Mouse (Mus musculus) lung, embryonic 14.5 days (tissue): ENCODE measurements around the gene Tln2. TPM values are rescaled to one million over a fixed set of nuclear protein-coding genes. Genes with fewer than 3 reads are reported as not detected.

Experiments used
- ATAC-seq: fragments of 200-750 bp; cut with Nextera tagmentation; 2 replicates; pipeline ENCODE4 v1.8.0; 2017; ENCODE audit warnings: mild to moderate bottlenecking, moderate TSS enrichment, moderate library complexity; ENCODE audit not compliant: insufficient read depth
- DNase-seq: peaks from one replicate; pipeline ENCODE4 v3.0.0-alpha.2; 2015
- H3K27ac ChIP-seq: fragments of 300-500 bp; sonication (generic); 2 replicates; pipeline ENCODE4 v1.5.1; 2014; ENCODE audit warnings: low read depth, mild to moderate bottlenecking, moderate library complexity
- H3K27me3 ChIP-seq: fragments of 300-500 bp; sonication (generic); 2 replicates; pipeline ENCODE4 v1.6.1; 2014; ENCODE audit warnings: low read length, control low read depth; ENCODE audit not compliant: insufficient read depth
- H3K36me3 ChIP-seq: fragments of 300-500 bp; sonication (generic); 2 replicates; pipeline ENCODE4 v1.6.1; 2014; ENCODE audit warnings: control low read depth; ENCODE audit not compliant: insufficient read depth
- H3K4me1 ChIP-seq: fragments of 300-500 bp; sonication (generic); 2 replicates; pipeline ENCODE4 v1.6.1; 2014; ENCODE audit warnings: antibody characterized with exemption, control low read depth; ENCODE audit not compliant: insufficient read depth
- H3K4me2 ChIP-seq: fragments of 300-500 bp; sonication (generic); 2 replicates; pipeline ENCODE4 v1.6.1; 2014; ENCODE audit warnings: mild to moderate bottlenecking
- H3K4me3 ChIP-seq: fragments of 300-500 bp; sonication (generic); 2 replicates; pipeline ENCODE4 v1.5.1; 2014; ENCODE audit warnings: low read depth, low read length
- H3K9ac ChIP-seq: fragments of 300-500 bp; sonication (generic); 2 replicates; pipeline ENCODE4 v1.6.1; 2014
- H3K9me3 ChIP-seq: fragments of 300-500 bp; sonication (generic); 2 replicates; pipeline ENCODE4 v1.6.1; 2016; ENCODE audit warnings: low read depth, low read length, control low read depth
- CTCF ChIP-seq: IDR thresholded peaks from 2 replicates; pipeline ENCODE4 v1.5.1; 2016; ENCODE audit warnings: antibody characterized with exemption, low read depth
- WGBS: fragments of 180-500 bp; shearing (Covaris S2); extraction: QIAGEN DNeasy Blood & Tissue Kit; methylation state at CpG from one replicate; pipeline ENCODE4 v1.1.7; 2014; 5-methylcytosine and 5-hydroxymethylcytosine counted together
- polyA plus RNA-seq: library from polyadenylated mRNA; unstranded; fragments of >200 nt; fragmentation: Nextera tagmentation; extraction: Ambion mirVana; gene quantifications from 2 replicates; pipeline ENCODE4 v1.2.1, GENCODE M21; 2014

Tln2 gene
- polyA plus RNA-seq, 1 experiment from 2014 or later: 19.1 TPM

DNA sequence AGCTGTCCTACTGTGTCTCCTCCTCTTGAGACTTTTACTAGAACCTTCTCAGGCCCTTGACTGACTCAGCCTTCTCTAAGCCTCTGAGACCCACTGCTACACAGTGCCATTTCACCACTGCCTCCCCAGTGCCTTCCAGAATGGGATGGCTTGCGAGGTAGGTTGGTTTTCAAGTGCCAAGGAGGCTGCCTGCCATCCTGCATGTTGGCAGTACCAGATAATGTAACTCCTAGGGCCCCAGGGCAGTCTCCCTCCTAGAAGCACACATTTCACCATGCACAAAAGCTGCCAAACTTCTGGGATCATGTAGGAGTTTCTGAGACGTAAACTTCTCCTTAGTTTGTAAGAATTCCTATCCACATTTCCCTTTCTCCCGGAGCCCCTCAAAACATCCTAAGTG is 231.1 kb downstream of the Tln2 start:
- no peak for DNase-seq
- H3K27ac ChIP-seq: no peak overlapping the region
- H3K36me3 ChIP-seq: no peaks in the 10 kb centered on the region
- H3K4me1 ChIP-seq: no peaks in the 10 kb centered on the region
- no peak overlapping the region for H3K4me2 ChIP-seq
- TF ChIP-seq CTCF: no peak
- ATAC-seq: no peak
- no peaks in the 10 kb centered on the region for H3K9me3 ChIP-seq
- H3K9ac ChIP-seq: no peak overlapping the region
- WGBS: 81% methylated on average over 3 of the region's 3 CpGs
- H3K27me3 ChIP-seq: no peaks in the 10 kb centered on the region
- H3K4me3 ChIP-seq: no peak overlapping the region

DNA sequence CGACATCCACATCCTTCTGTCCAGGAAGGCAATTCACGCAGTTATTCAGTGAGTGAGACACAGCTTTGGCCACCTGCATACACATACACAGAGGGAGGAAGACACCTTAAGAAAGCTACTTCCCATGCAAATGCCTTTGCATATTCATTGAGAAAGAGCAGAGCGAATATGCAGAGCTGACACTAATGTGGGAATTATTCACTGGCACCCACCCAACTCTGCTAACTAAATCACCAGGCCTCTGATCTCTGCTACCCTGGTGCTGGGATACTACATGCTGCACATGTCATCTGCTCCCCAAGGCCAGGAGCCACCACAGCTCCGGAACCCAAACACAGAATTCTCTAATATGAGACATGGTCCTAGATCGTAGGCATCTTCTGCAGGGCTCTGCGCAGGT is 237.6 kb downstream of the Tln2 start:
- no peaks in the 10 kb centered on the region for H3K36me3 ChIP-seq
- H3K4me3 ChIP-seq: no peak overlapping the region
- ATAC-seq: no peak
- H3K27ac ChIP-seq: no peak overlapping the region
- DNase-seq: peak; percentile 59
- no peak overlapping the region for H3K4me2 ChIP-seq
- WGBS: 84% methylated on average over 6 of the region's 6 CpGs
- no peaks in the 10 kb centered on the region for H3K4me1 ChIP-seq
- H3K9me3 ChIP-seq: no peaks in the 10 kb centered on the region
- no peak for TF ChIP-seq CTCF
- H3K27me3 ChIP-seq: no peaks in the 10 kb centered on the region
- H3K9ac ChIP-seq: no peak overlapping the region

DNA sequence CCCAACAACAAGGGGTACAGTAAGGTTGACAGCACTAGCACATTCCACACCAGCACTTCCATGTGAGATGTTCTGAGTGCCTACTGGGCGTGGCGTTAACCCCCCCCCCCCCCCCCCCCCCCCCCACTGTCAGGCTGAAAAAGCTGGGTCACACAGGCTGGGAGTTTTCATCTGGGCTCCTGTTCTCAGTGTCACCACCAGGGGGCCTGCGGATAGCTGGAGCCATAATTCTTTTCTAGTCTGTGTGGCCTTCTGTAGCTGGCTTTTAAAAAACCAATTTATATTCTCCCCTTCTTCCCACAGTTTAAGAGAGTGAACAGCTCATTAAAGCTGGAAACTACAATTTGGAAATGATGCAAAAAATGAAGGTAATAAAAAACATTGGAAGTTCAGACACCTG is 244.1 kb downstream of the Tln2 start:
- no peak for ATAC-seq
- Histone ChIP-seq H3K27ac (no peak overlapping the region), H3K27me3 (no peaks in the 10 kb centered on the region), H3K4me2 (no peak overlapping the region), H3K4me1 (no peaks in the 10 kb centered on the region), H3K9me3 (no peaks in the 10 kb centered on the region), H3K9ac (no peak overlapping the region), H3K4me3 (no peak overlapping the region), H3K36me3 (no peaks in the 10 kb centered on the region)
- DNase-seq: peak; percentile 73
- TF ChIP-seq CTCF: peak; percentile 74
- 4% methylated on average over 3 of the region's 3 CpGs for WGBS

DNA sequence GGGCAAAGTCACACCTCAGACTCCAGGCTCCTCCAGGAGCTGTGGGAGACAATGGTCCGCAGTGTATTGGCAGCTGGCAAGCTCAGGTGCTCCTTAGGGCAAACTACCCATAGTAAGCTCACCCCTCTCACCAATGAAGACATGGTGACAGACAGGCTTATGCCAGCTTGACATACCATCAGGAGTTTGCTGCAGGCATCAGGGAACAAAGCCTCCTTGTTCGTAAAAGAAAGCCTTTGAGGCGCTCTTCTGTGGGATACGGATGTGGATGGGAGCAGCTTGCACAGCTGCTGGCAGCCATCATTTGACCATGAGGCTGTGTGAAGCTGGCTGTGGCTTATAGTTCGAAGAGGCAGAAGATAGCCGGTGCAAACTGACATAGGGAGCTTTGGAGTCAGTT is 254.5 kb downstream of the Tln2 start:
- no peak for TF ChIP-seq CTCF
- Histone ChIP-seq H3K4me1 (no peaks in the 10 kb centered on the region), H3K4me3 (no peak overlapping the region), H3K9ac (no peak overlapping the region), H3K27me3 (no peaks in the 10 kb centered on the region), H3K36me3 (no peaks in the 10 kb centered on the region), H3K4me2 (no peak overlapping the region), H3K9me3 (no peaks in the 10 kb centered on the region), H3K27ac (no peak overlapping the region)
- DNase-seq: no peak
- WGBS: 86% methylated on average over 6 of the region's 6 CpGs
- ATAC-seq: no peak

DNA sequence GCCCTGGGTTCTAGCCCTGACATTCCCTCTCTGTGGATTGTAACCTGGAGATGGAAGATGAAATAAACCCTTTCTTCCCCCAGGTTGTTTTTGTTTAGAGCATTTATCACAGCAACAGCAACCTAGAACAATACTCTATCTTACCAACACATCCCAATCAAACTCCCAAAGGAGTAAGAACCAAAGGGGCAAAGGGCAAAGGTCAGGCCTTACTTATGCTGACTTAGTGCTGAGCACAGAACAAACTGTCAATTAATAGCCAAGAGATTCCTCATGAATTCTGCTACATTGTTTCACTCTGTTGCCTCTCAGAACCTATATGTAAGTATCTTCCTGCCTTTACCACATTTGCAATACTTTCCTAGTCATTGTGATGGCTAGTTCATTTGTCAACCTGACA is 255.5 kb downstream of the Tln2 start:
- Histone ChIP-seq H3K9me3 (no peaks in the 10 kb centered on the region), H3K9ac (no peak overlapping the region), H3K4me2 (no peak overlapping the region), H3K36me3 (no peaks in the 10 kb centered on the region), H3K27ac (no peak overlapping the region), H3K4me3 (no peak overlapping the region), H3K27me3 (no peaks in the 10 kb centered on the region), H3K4me1 (no peaks in the 10 kb centered on the region)
- DNase-seq (no peak), ATAC-seq (no peak)
- TF ChIP-seq CTCF: no peak

DNA sequence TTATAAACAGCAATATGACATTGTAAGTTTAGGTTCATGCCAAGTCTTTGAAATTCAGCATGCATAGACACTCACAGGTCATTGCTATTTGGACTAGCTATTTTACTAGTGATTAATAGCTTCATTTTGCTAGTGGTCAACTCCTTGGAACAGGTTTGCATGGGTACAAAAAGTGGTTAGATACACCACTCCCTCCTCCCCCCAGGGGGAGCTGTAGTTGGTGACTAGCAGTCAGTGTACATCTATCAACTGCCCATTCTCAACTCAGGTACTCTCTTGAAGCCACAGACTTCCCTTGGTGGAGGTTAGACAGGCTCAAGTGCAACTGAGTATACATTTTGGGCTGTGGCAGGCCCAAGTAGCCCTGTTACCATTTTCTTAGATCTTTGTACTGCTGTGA is 256.5 kb downstream of the Tln2 start:
- Histone ChIP-seq H3K4me3 (no peak overlapping the region), H3K4me2 (no peak overlapping the region), H3K27ac (no peak overlapping the region), H3K9ac (no peak overlapping the region), H3K4me1 (no peaks in the 10 kb centered on the region), H3K27me3 (no peaks in the 10 kb centered on the region), H3K9me3 (no peaks in the 10 kb centered on the region), H3K36me3 (no peaks in the 10 kb centered on the region)
- 0 out of 2 replicates have a peak, but pooled peaks have one; percentile 15 for TF ChIP-seq CTCF
- DNase-seq (no peak), ATAC-seq (no peak)

DNA sequence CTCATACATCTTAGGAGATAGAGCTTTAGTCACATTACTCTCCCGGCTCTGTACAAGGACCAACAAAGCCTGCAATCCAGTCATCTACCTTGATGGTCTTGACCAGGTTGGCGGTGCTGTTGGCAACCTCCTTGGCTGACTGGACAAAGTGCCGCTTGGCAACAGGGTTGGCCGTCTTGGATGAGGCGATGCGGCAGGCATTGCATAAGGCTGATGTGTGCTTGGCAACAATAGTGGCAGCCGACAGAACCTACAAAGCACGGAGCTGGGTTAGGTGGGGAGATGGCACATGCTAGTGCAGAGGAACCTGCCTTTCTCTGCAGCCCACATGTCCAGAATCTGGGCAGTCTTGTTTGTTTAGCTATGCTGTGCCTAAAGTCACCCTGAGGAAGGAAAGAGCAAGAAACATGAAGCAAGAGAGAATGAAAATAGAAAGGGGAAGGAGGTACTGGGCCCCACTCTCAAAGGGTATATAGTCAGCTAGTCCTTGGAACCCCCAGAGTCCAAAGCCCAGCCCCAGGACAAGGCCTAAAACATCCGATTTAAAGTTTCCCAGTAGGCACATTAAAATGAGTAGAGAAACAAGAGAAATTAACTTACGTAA is 257.0 kb downstream of the Tln2 start:
- H3K9me3 ChIP-seq: no peaks in the 10 kb centered on the region
- H3K27ac ChIP-seq: no peak overlapping the region
- 89% methylated on average over 10 of the region's 10 CpGs for WGBS
- ATAC-seq (no peak), DNase-seq (no peak)
- no peak overlapping the region for H3K4me2 ChIP-seq
- H3K4me1 ChIP-seq: no peaks in the 10 kb centered on the region
- no peak for TF ChIP-seq CTCF
- no peaks in the 10 kb centered on the region for H3K27me3 ChIP-seq
- no peak overlapping the region for H3K9ac ChIP-seq
- no peaks in the 10 kb centered on the region for H3K36me3 ChIP-seq
- no peak overlapping the region for H3K4me3 ChIP-seq

DNA sequence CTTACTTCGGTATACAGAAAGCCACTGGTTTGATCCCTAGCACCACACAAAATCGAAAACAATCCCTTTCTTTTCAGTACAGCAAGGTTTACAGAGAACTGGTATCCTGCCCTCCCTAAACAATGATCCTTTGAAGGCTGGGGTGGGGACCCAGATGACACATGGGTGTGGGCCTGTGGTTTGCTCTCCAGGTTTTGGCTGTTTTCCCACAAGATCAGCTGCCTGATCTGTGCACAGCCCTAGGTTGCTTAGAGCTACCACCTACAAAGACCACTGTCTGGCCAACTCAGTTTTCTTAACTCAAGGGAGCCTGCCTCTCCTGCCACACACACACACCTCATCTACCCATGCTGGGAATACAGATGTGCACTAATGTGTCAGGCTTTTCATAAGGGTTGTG is 257.9 kb downstream of the Tln2 start:
- 83% methylated on average over 2 of the region's 2 CpGs for WGBS
- Histone ChIP-seq H3K27me3 (no peaks in the 10 kb centered on the region), H3K9ac (no peak overlapping the region), H3K4me3 (no peak overlapping the region), H3K27ac (no peak overlapping the region), H3K36me3 (no peaks in the 10 kb centered on the region), H3K4me1 (no peaks in the 10 kb centered on the region), H3K9me3 (no peaks in the 10 kb centered on the region), H3K4me2 (no peak overlapping the region)
- DNase-seq: no peak
- no peak for TF ChIP-seq CTCF
- ATAC-seq: no peak
